ENCODE assay signal across 35 mouse cellular contexts in the genomic region with DNA sequence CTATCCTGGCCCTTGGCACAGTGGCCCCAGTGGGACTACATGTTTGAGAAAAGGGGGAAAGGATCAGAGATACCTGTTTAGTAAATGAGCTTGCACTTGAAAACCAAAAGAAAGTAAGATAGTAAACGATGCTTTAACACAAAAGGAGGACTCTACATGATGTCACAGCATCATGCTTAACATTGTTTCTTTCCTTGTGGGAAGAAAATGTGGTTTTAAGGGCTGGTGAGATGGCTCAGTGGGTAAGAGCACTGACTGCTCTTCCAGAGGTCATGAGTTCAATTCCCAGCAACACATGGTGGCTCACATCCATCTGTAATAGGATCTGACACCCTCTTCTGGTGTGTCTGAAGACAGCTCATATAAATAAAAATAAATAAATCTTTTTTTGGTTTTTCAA. TPM values are rescaled to one million over a fixed set of nuclear protein-coding genes. Genes with fewer than 3 reads are reported as not detected.
"Had no signal": no experiment of that assay in that cellular context is flagged by ENCODE, and none has a peak within 500 bp of the region (broad histone marks: within the 10 kb centered on the region; RNA-seq: fewer than 3 reads in every experiment).

No protein-coding gene starts in this region.

- H3K9ac ChIP-seq: embryonic facial prominence, embryonic 12.5 days; embryonic facial prominence, embryonic 13.5 days; embryonic facial prominence, embryonic 15.5 days; forebrain, embryonic 12.5 days; forebrain, embryonic 15.5 days; forebrain, postnatal 0 days had no signal

- H3K27ac ChIP-seq: embryonic facial prominence, embryonic 10.5 days; embryonic facial prominence, embryonic 12.5 days; embryonic facial prominence, embryonic 13.5 days; embryonic facial prominence, embryonic 15.5 days; forebrain, embryonic 10.5 days; forebrain, embryonic 12.5 days; forebrain, embryonic 13.5 days; forebrain, embryonic 15.5 days; gastrocnemius, adult 2 months; heart, adult 2 months had no signal

- H3K27me3 ChIP-seq: embryonic facial prominence, embryonic 12.5 days; embryonic facial prominence, embryonic 13.5 days; embryonic facial prominence, embryonic 15.5 days; forebrain, embryonic 12.5 days; forebrain, embryonic 13.5 days; forebrain, embryonic 15.5 days had no signal

- H3K4me2 ChIP-seq: embryonic facial prominence, embryonic 12.5 days; embryonic facial prominence, embryonic 13.5 days; embryonic facial prominence, embryonic 15.5 days; forebrain, embryonic 12.5 days; forebrain, embryonic 13.5 days; forebrain, embryonic 15.5 days had no signal

- DNase-seq: cerebellum, adult 9-10 months; cerebellum, adult 9-11 months; cerebellum, postnatal 10 days; cerebellum, postnatal 14 days; cerebellum, postnatal 25 days; cerebellum, postnatal 36 days; embryo, embryonic 11 days; forebrain, postnatal 0 days; gastrocnemius, adult 2 months; gastrocnemius, postnatal 10 days; gastrocnemius, postnatal 14 days; gastrocnemius, postnatal 25 days; gastrocnemius, postnatal 36 days; heart, adult 11 months; heart, adult 18-20 months; heart, adult 2 months had no signal

- H3K4me1 ChIP-seq: embryonic facial prominence, embryonic 10.5 days; embryonic facial prominence, embryonic 12.5 days; embryonic facial prominence, embryonic 13.5 days; embryonic facial prominence, embryonic 15.5 days; forebrain, embryonic 10.5 days; forebrain, embryonic 12.5 days; forebrain, embryonic 13.5 days; forebrain, embryonic 15.5 days had no signal

- H3K4me3 ChIP-seq: embryonic facial prominence, embryonic 10.5 days; embryonic facial prominence, embryonic 12.5 days; embryonic facial prominence, embryonic 13.5 days; embryonic facial prominence, embryonic 15.5 days; erythroblast, embryonic 14.5 days; forebrain, embryonic 10.5 days; forebrain, embryonic 12.5 days; forebrain, embryonic 13.5 days; forebrain, embryonic 15.5 days; gastrocnemius, adult 2 months; heart, adult 2 months had no signal

- ATAC-seq: forebrain, embryonic 13.5 days; forebrain, embryonic 14.5 days; forebrain, embryonic 15.5 days; forebrain, embryonic 16.5 days; forebrain, postnatal 0 days had no signal

- H3K9me3 ChIP-seq: embryonic facial prominence, embryonic 10.5 days; embryonic facial prominence, embryonic 12.5 days; embryonic facial prominence, embryonic 13.5 days; embryonic facial prominence, embryonic 15.5 days; forebrain, embryonic 10.5 days; forebrain, embryonic 12.5 days; forebrain, embryonic 13.5 days; forebrain, embryonic 15.5 days had no signal

RNA-seq across cellular contexts. Expression of a gene that starts 17.6 kb away (rescaled TPM):
- total RNA-seq: common myeloid progenitor, adult 5-6 weeks; forebrain, postnatal 0 days; gastrocnemius, adult 18-20 months; gastrocnemius, adult 8-10 months; gastrocnemius, postnatal 10 days; gastrocnemius, postnatal 14 days; gastrocnemius, postnatal 25 days; gastrocnemius, postnatal 36 days; gastrocnemius, postnatal 4 days; granulocyte monocyte progenitor cell, adult 5-6 weeks; heart, adult 18-20 months; heart, adult 2 months; heart, adult 8-10 months had no signal
- polyA plus RNA-seq: embryonic facial prominence, embryonic 11.5 days; embryonic facial prominence, embryonic 12.5 days; embryonic facial prominence, embryonic 14.5 days; erythroblast, embryonic 14.5 days had no signal
